Mouse (Mus musculus): ENCODE results near the gene Cacna1e.

DNA sequence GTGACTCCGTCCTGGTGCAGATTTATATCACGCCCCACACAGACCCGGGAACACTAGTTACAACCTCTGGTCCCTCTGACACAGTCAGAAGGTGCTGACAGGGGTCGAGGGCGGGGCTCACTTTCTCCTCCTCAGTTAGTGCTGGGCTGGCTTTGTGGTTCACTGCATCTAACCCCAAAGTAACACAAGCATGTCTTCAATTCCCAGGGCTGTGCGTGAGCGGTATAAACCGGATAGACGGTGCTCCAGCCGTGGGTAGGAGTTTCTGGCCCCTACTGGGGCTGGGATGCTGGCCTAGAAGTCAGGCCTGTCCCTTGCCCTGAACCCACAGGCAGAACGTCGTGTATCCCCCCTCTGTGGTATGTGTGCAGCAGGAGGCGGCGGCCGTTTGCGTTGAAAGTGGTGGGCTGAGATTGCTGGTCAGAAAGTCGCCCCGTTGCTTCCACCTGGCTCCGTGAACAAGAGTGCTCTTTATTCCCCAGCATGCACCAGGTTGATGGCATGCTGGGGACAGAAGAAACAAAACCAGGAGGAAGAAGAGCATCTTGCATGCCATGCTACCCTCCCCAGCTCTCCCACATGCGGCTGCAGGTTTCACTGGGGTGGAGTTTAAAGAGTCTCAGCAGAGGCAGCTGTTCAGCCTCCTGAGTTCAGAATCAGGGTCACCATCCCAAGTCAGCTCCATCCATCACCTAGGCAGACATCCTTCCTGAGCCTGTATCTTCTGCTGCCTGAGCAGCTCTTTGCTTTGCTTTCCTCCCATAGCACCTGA is 467.7 kb downstream of the Cacna1e start:
- no peak for TF ChIP-seq CTCF (IDR thresholded peaks at IDR 0.05; ENCODE audit: extremely low read depth, insufficient read depth, low read length)
- TF ChIP-seq POLR2A (IDR thresholded peaks at IDR 0.05; ENCODE audit: extremely low read depth, insufficient read depth, low read length), result no peak
